Mouse (Mus musculus): ENCODE results near the gene Scamp5.

DNA sequence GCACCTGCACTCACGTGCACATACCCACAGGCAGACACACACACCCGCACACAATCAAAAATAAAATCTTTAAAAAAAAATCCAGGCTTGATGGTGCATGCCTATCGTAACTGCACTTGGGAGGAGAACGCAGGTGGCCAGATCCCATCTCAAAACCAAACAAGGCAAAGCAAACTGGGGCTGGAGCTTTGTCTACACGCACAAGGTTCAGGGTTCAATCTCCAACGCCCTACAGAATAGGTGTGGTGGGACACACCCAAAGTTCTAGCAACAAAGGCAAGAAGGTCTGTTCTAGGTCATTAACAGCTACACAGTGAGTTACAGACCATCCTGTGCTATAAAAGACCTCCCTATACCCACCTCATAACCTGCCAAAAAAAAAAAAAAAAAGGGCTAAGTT is 5.0 kb downstream of the Scamp5 start:
- TF ChIP-seq CTCF (IDR thresholded peaks at IDR 0.05; ENCODE audit: control insufficient read depth, insufficient read depth, insufficient replicate concordance, low read depth, low read length) = no peak
- TF ChIP-seq POLR2A (IDR thresholded peaks at IDR 0.05; ENCODE audit: control insufficient read depth, low read depth, low read length) = no peak
